Mouse (Mus musculus): ENCODE results near the gene Cul5.

Gene Cul5

GRCm38 (mm10) chr9:53607816-53608215, 62.0 kb downstream of the Cul5 start:
- DNase-seq (ENCODE audit: low spot score in 2 of 2), result no peak

GRCm38 (mm10) chr9:53607192-53607591, 62.6 kb downstream of the Cul5 start:
- no peak for DNase-seq (ENCODE audit: low spot score in 2 of 2)

- DNase-seq (ENCODE audit: low spot score in 2 of 2), result no peak
Measured at GRCm38 (mm10) chr9:53604954-53605353, 64.9 kb downstream of the Cul5 start.

- DNase-seq (ENCODE audit: low spot score in 2 of 2), result no peak
Measured at GRCm38 (mm10) chr9:53603849-53604248, 66.0 kb downstream of the Cul5 start.

GRCm38 (mm10) chr9:53603384-53603783, 66.4 kb downstream of the Cul5 start:
- peak in 1 of 2 experiments; percentile 22 for DNase-seq (ENCODE audit: low spot score in 2 of 2)

- DNase-seq (ENCODE audit: low spot score in 2 of 2), result no peak
Measured at GRCm38 (mm10) chr9:53601541-53601940, 68.3 kb downstream of the Cul5 start.

GRCm38 (mm10) chr9:53598631-53599030, 71.2 kb downstream of the Cul5 start:
- DNase-seq (ENCODE audit: low spot score in 2 of 2), result no peak

GRCm38 (mm10) chr9:53596971-53597600, 72.7 kb downstream of the Cul5 start:
- peak in 1 of 2 experiments; percentile 23 for DNase-seq (ENCODE audit: low spot score in 2 of 2)

- peak; percentile 74 to 91 for DNase-seq (ENCODE audit: low spot score in 2 of 2)
Measured at GRCm38 (mm10) chr9:53594764-53595163, 75.0 kb downstream of the Cul5 start.

- no peak for DNase-seq (ENCODE audit: low spot score in 2 of 2)
Measured at GRCm38 (mm10) chr9:53581870-53582269, 87.9 kb downstream of the Cul5 start.

- DNase-seq (ENCODE audit: low spot score in 2 of 2), result no peak
Measured at GRCm38 (mm10) chr9:53575721-53576120, 94.1 kb downstream of the Cul5 start.

- no peak for DNase-seq (ENCODE audit: low spot score in 2 of 2)
Measured at GRCm38 (mm10) chr9:53572516-53573307, 97.1 kb downstream of the Cul5 start.

- no peak for DNase-seq (ENCODE audit: low spot score in 2 of 2)
Measured at GRCm38 (mm10) chr9:53570662-53571061, 99.2 kb downstream of the Cul5 start.

Data from spleen, postnatal 4 days (tissue).